Mouse (Mus musculus): ENCODE measurements at regions not wholly inside any gene's neighbourhood (a gene's known extent, or its start where the extent isn't known, plus 50 kb on each side); places are given as distances from the start of the nearest gene placed in this dataset.
"Not testable (repeated sequence)": the region's sequence is repeated elsewhere in the genome, so short reads cannot be mapped to it uniquely, and the experiment has no call there.

GRCm38 (mm10) chr16:77851206-77852065 is 249.5 kb upstream of the Gm11146 start:
- no peak for DNase-seq (ENCODE audit: low spot score)

- DNase-seq (ENCODE audit: low spot score), result no peak
Measured at GRCm38 (mm10) chr16:77835767-77836166, 233.9 kb upstream of the Gm11146 start.

- DNase-seq (ENCODE audit: low spot score), result no peak
Measured at GRCm38 (mm10) chr16:77827322-77828117, 225.6 kb upstream of the Gm11146 start.

- DNase-seq (ENCODE audit: low spot score), result no peak
Measured at GRCm38 (mm10) chr16:77799709-77800108, 197.8 kb upstream of the Gm11146 start.

GRCm38 (mm10) chr16:77796926-77797325 is 195.0 kb upstream of the Gm11146 start:
- no peak for DNase-seq (ENCODE audit: low spot score)

- DNase-seq (ENCODE audit: low spot score), result no peak
Measured at GRCm38 (mm10) chr16:77789652-77790051, 187.8 kb upstream of the Gm11146 start.

- DNase-seq (ENCODE audit: low spot score), result no peak
Measured at GRCm38 (mm10) chr16:77789206-77789605, 187.3 kb upstream of the Gm11146 start.

- no peak for DNase-seq (ENCODE audit: low spot score)
Measured at GRCm38 (mm10) chr16:77788781-77789150, 186.9 kb upstream of the Gm11146 start.

GRCm38 (mm10) chr16:77788041-77788780 is 186.3 kb upstream of the Gm11146 start:
- no peak for DNase-seq (ENCODE audit: low spot score)

GRCm38 (mm10) chr16:77787025-77787424 is 185.1 kb upstream of the Gm11146 start:
- DNase-seq (ENCODE audit: low spot score), result no peak

- DNase-seq (ENCODE audit: low spot score), result no peak
Measured at GRCm38 (mm10) chr16:77779019-77779418, 177.1 kb upstream of the Gm11146 start.

GRCm38 (mm10) chr16:77772075-77772474 is 170.2 kb upstream of the Gm11146 start:
- no peak for DNase-seq (ENCODE audit: low spot score)

GRCm38 (mm10) chr16:77760926-77761347 is 159.0 kb upstream of the Gm11146 start:
- no peak for DNase-seq (ENCODE audit: low spot score)

- DNase-seq (ENCODE audit: low spot score), result no peak
Measured at GRCm38 (mm10) chr16:77760479-77760878, 158.6 kb upstream of the Gm11146 start.

- DNase-seq (ENCODE audit: low spot score), result no peak
Measured at GRCm38 (mm10) chr16:77759997-77760396, 158.1 kb upstream of the Gm11146 start.

- no peak for DNase-seq (ENCODE audit: low spot score)
Measured at GRCm38 (mm10) chr16:77754882-77755281, 153.0 kb upstream of the Gm11146 start.

GRCm38 (mm10) chr16:77749474-77749873 is 147.6 kb upstream of the Gm11146 start:
- DNase-seq (ENCODE audit: low spot score), result no peak

- DNase-seq (ENCODE audit: low spot score), result no peak
Measured at GRCm38 (mm10) chr16:77743838-77744237, 141.9 kb upstream of the Gm11146 start.

- no peak for DNase-seq (ENCODE audit: low spot score)
Measured at GRCm38 (mm10) chr16:77738821-77739220, 136.9 kb upstream of the Gm11146 start.

GRCm38 (mm10) chr16:77719377-77719776 is 117.5 kb upstream of the Gm11146 start:
- DNase-seq (ENCODE audit: low spot score), result no peak

- DNase-seq (ENCODE audit: low spot score), result not testable (repeated sequence)
Measured at GRCm38 (mm10) chr16:77717766-77718165, 115.9 kb upstream of the Gm11146 start.

- DNase-seq (ENCODE audit: low spot score), result no peak
Measured at GRCm38 (mm10) chr16:77704726-77705125, 102.8 kb upstream of the Gm11146 start.
